Mouse (Mus musculus) heart, embryonic 15.5 days (tissue): ENCODE data around the gene Dhps. TPM values are rescaled to one million over a fixed set of nuclear protein-coding genes. Genes with fewer than 3 reads are reported as not detected.

ENCODE experiments used
- microRNA-seq: library from miRNA; unstranded; fragments of <30 nt; microRNA quantifications from one replicate; pipeline ENCODE4, GENCODE M21; 2016
- polyA plus RNA-seq: library from polyadenylated mRNA; unstranded; fragments of >200 nt; fragmentation: Nextera tagmentation; extraction: Ambion mirVana; gene quantifications from 2 replicates; pipeline ENCODE4 v1.2.1, GENCODE M21; 2015

Dhps gene
- polyA plus RNA-seq, 1 experiment from 2014 or later = 46.1 TPM

Small RNA genes within 50 kb of the gene (microRNA-seq; reads per million reads assigned to microRNA genes)
- gene Gm23388 = 3.2 reads per million, percentile 11 among the genes with 10 or more reads in this experiment
- not detected for gene Mir7070

Other genes starting within 250 kb of the Dhps start
- gene Dand5, start 248.9 kb upstream of the Dhps start, polyA plus RNA-seq = 5.8 and 6.4 TPM in 2 replicates
- gene Gadd45gip1, start 240.2 kb upstream of the Dhps start, polyA plus RNA-seq = 45.3 and 46.5 TPM in 2 replicates
- gene Rad23a, start 231.1 kb upstream of the Dhps start, polyA plus RNA-seq = 107 and 123 TPM in 2 replicates
- gene Calr, start 224.8 kb upstream of the Dhps start, polyA plus RNA-seq = 525 and 658 TPM in 2 replicates
- 44.5 and 62.5 TPM in 2 replicates for gene Farsa, start 214.8 kb upstream of the Dhps start, polyA plus RNA-seq
- 23.0 and 32.6 TPM in 2 replicates for gene Syce2, start 199.6 kb upstream of the Dhps start, polyA plus RNA-seq
- 36.4 and 40.1 TPM in 2 replicates for gene Gcdh, start 177.8 kb upstream of the Dhps start, polyA plus RNA-seq
- gene Klf1, start 169.8 kb upstream of the Dhps start, polyA plus RNA-seq = 1.1 and 4.9 TPM in 2 replicates
- 4.3 and 7.3 TPM in 2 replicates for gene Dnase2a, start 163.2 kb upstream of the Dhps start, polyA plus RNA-seq
- gene Mast1, start 134.4 kb upstream of the Dhps start, polyA plus RNA-seq = 0.09 and 0.41 TPM in 2 replicates
- gene Rtbdn, start 124.8 kb upstream of the Dhps start, polyA plus RNA-seq = 0.26 TPM in 1 of 2 replicates, not detected in the other
- not detected in 2 replicates for gene Gm49661, start 102.3 kb upstream of the Dhps start, polyA plus RNA-seq
- 596 and 644 TPM in 2 replicates for gene Prdx2, start 102.2 kb upstream of the Dhps start, polyA plus RNA-seq
- 62.9 and 83.7 TPM in 2 replicates for gene Rnaseh2a, start 102.0 kb upstream of the Dhps start, polyA plus RNA-seq
- gene Junb, start 93.0 kb upstream of the Dhps start, polyA plus RNA-seq = 11.0 and 16.6 TPM in 2 replicates
- gene Hook2, start 81.2 kb upstream of the Dhps start, polyA plus RNA-seq = 5.3 and 8.8 TPM in 2 replicates
- gene Best2, start 57.2 kb upstream of the Dhps start, polyA plus RNA-seq = not detected in 2 replicates
- gene Asna1, start 46.5 kb upstream of the Dhps start, polyA plus RNA-seq = 97.7 and 106 TPM in 2 replicates
- 68.4 and 77.2 TPM in 2 replicates for gene Trir, start 44.9 kb upstream of the Dhps start, polyA plus RNA-seq
- gene Tnpo2, start 34.8 kb upstream of the Dhps start, polyA plus RNA-seq = 17.7 and 22.8 TPM in 2 replicates
- gene Fbxw9, start 11.7 kb upstream of the Dhps start, polyA plus RNA-seq = 15.4 and 22.2 TPM in 2 replicates
- gene Gm5741, start 3.8 kb upstream of the Dhps start, polyA plus RNA-seq = not detected in 2 replicates
- 106 and 110 TPM in 2 replicates for gene Wdr83os, start 9.0 kb downstream of the Dhps start, polyA plus RNA-seq
- gene Wdr83, start 9.5 kb downstream of the Dhps start, polyA plus RNA-seq = 33.1 and 40.8 TPM in 2 replicates
- 30.6 and 41.2 TPM in 2 replicates for gene Man2b1, start 11.5 kb downstream of the Dhps start, polyA plus RNA-seq
- gene Zfp791, start 51.3 kb downstream of the Dhps start, polyA plus RNA-seq = 0.81 and 1.5 TPM in 2 replicates
- not detected in 2 replicates for gene Cks1brt, start 80.2 kb downstream of the Dhps start, polyA plus RNA-seq
- not detected in 2 replicates for gene Olfr371, start 154.2 kb downstream of the Dhps start, polyA plus RNA-seq
- gene Orc6, start 227.9 kb downstream of the Dhps start, polyA plus RNA-seq = 48.1 and 56.1 TPM in 2 replicates
- 103 and 106 TPM in 2 replicates for gene Vps35, start 228.0 kb downstream of the Dhps start, polyA plus RNA-seq